Mouse (Mus musculus) hindbrain, embryonic 13.5 days (tissue): ENCODE results near the gene Ssrp1. TPM values are rescaled to one million over a fixed set of nuclear protein-coding genes. Genes with fewer than 3 reads are reported as not detected.

Experiments used
- ATAC-seq: fragments of 200-750 bp; cut with Nextera tagmentation; 2 replicates; pipeline ENCODE4 v1.8.0; 2017; ENCODE audit warnings: moderate TSS enrichment; ENCODE audit not compliant: low FRiP score
- H3K27ac ChIP-seq: fragments of 300-500 bp; sonication (generic); 2 replicates; pipeline ENCODE4 v1.5.1; 2015; ENCODE audit warnings: inconsistent platforms, mild to moderate bottlenecking, moderate library complexity
- H3K27me3 ChIP-seq: fragments of 300-500 bp; sonication (generic); 2 replicates; pipeline ENCODE4 v1.6.1; 2015; ENCODE audit warnings: mild to moderate bottlenecking, inconsistent platforms
- H3K36me3 ChIP-seq: fragments of 300-500 bp; sonication (generic); 2 replicates; pipeline ENCODE4 v1.6.1; 2015; ENCODE audit warnings: mild to moderate bottlenecking, inconsistent platforms
- H3K4me1 ChIP-seq: fragments of 300-500 bp; sonication (generic); replicated peaks from 2 replicates; pipeline ENCODE4 v1.6.1; 2015; ENCODE audit warnings: inconsistent platforms
- H3K4me2 ChIP-seq: fragments of 300-500 bp; sonication (generic); 2 replicates; pipeline ENCODE4 v1.6.1; 2015; ENCODE audit warnings: inconsistent platforms, mild to moderate bottlenecking, moderate library complexity
- H3K4me3 ChIP-seq: fragments of 300-500 bp; sonication (generic); 2 replicates; pipeline ENCODE4 v1.5.1; 2015; ENCODE audit warnings: mild to moderate bottlenecking, inconsistent platforms
- H3K9ac ChIP-seq: fragments of 300-500 bp; sonication (generic); 2 replicates; pipeline ENCODE4 v1.6.1; 2015; ENCODE audit warnings: mild to moderate bottlenecking, inconsistent platforms
- H3K9me3 ChIP-seq: fragments of 300-500 bp; sonication (generic); 2 replicates; pipeline ENCODE4 v1.6.1; 2016; ENCODE audit warnings: inconsistent platforms
- WGBS: fragments of 180-500 bp; shearing (Covaris S2); methylation state at CpG from one replicate; pipeline ENCODE4 v1.1.7; 2015; 5-methylcytosine and 5-hydroxymethylcytosine counted together
- polyA plus RNA-seq: library from polyadenylated mRNA; unstranded; fragments of >200 nt; fragmentation: Nextera tagmentation; extraction: Ambion mirVana; gene quantifications from 2 replicates; pipeline ENCODE4 v1.2.1, GENCODE M21; 2015

Gene Ssrp1
- polyA plus RNA-seq, 1 experiment from 2014 or later, result 190 TPM

- H3K4me3 ChIP-seq, result no peak overlapping the region
- H3K4me1 ChIP-seq, result peaks cover 13% of the 10 kb centered on the region
- peaks cover 73% of the 10 kb centered on the region for H3K36me3 ChIP-seq
- no peak overlapping the region for H3K9ac ChIP-seq
- no peak overlapping the region for H3K4me2 ChIP-seq
- ATAC-seq, result no peak
- H3K27ac ChIP-seq, result no peak overlapping the region
- WGBS, result 93% methylated on average over 12 of the region's 12 CpGs
- no peaks in the 10 kb centered on the region for H3K9me3 ChIP-seq
- no peaks in the 10 kb centered on the region for H3K27me3 ChIP-seq
These were observed 28.3 kb downstream of the Ssrp1 start for GRCm38 (mm10) chr2:85065141-85065875.

GRCm38 (mm10) chr2:85066937-85067336 lies 29.9 kb downstream of the Ssrp1 start:
- ATAC-seq, result no peak
- Histone ChIP-seq H3K27ac (no peak overlapping the region), H3K4me1 (peaks cover 3% of the 10 kb centered on the region; the same call in 1 of the 2 replicates), H3K27me3 (no peaks in the 10 kb centered on the region), H3K4me2 (no peak overlapping the region), H3K36me3 (peaks cover 75% of the 10 kb centered on the region), H3K9me3 (no peaks in the 10 kb centered on the region), H3K9ac (no peak overlapping the region), H3K4me3 (no peak overlapping the region)
- WGBS, result 90% methylated on average over 5 of the region's 5 CpGs

- Histone ChIP-seq H3K27me3 (no peaks in the 10 kb centered on the region), H3K9ac (no peak overlapping the region), H3K27ac (no peak overlapping the region), H3K4me1 (peaks cover 3% of the 10 kb centered on the region; the same call in 1 of the 2 replicates), H3K36me3 (peaks cover 75% of the 10 kb centered on the region), H3K9me3 (no peaks in the 10 kb centered on the region), H3K4me3 (no peak overlapping the region), H3K4me2 (no peak overlapping the region)
- 70% methylated on average over 10 of the region's 10 CpGs for WGBS
- ATAC-seq, result no peak; the same call in 1 of the 2 replicates
These were observed 31.0 kb downstream of the Ssrp1 start for GRCm38 (mm10) chr2:85067903-85068625.

- H3K4me1 ChIP-seq, result peaks cover 3% of the 10 kb centered on the region; the same call in 1 of the 2 replicates
- peaks cover 75% of the 10 kb centered on the region for H3K36me3 ChIP-seq
- no peak overlapping the region for H3K4me3 ChIP-seq
- WGBS, result 91% methylated on average over 2 of the region's 2 CpGs
- H3K9ac ChIP-seq, result no peak overlapping the region
- no peak for ATAC-seq
- H3K27me3 ChIP-seq, result no peaks in the 10 kb centered on the region
- H3K9me3 ChIP-seq, result no peaks in the 10 kb centered on the region
- no peak overlapping the region for H3K27ac ChIP-seq
- no peak overlapping the region for H3K4me2 ChIP-seq
These were observed 31.6 kb downstream of the Ssrp1 start for GRCm38 (mm10) chr2:85068626-85069025.

GRCm38 (mm10) chr2:85070086-85070485 lies 33.1 kb downstream of the Ssrp1 start:
- Histone ChIP-seq H3K4me3 (no peak overlapping the region), H3K4me1 (peaks cover 3% of the 10 kb centered on the region; the same call in 1 of the 2 replicates), H3K36me3 (peaks cover 75% of the 10 kb centered on the region), H3K27ac (no peak overlapping the region), H3K9ac (no peak overlapping the region), H3K4me2 (no peak overlapping the region), H3K27me3 (no peaks in the 10 kb centered on the region), H3K9me3 (no peaks in the 10 kb centered on the region)
- WGBS, result 72% methylated on average over 15 of the region's 15 CpGs
- ATAC-seq, result no peak

- H3K27ac ChIP-seq, result no peak overlapping the region
- no peaks in the 10 kb centered on the region for H3K27me3 ChIP-seq
- H3K4me3 ChIP-seq, result no peak overlapping the region
- ATAC-seq, result no peak
- H3K4me1 ChIP-seq, result peaks cover 3% of the 10 kb centered on the region; the same call in 1 of the 2 replicates
- WGBS, result 93% methylated on average over 5 of the region's 5 CpGs
- H3K9me3 ChIP-seq, result no peaks in the 10 kb centered on the region
- no peak overlapping the region for H3K9ac ChIP-seq
- no peak overlapping the region for H3K4me2 ChIP-seq
- H3K36me3 ChIP-seq, result peaks cover 59% of the 10 kb centered on the region
These were observed 34.9 kb downstream of the Ssrp1 start for GRCm38 (mm10) chr2:85071921-85072320.

GRCm38 (mm10) chr2:85073751-85074150 lies 36.7 kb downstream of the Ssrp1 start:
- H3K36me3 ChIP-seq, result peaks cover 61% of the 10 kb centered on the region
- H3K4me1 ChIP-seq, result no peaks in the 10 kb centered on the region
- H3K9ac ChIP-seq, result no peak overlapping the region
- no peak for ATAC-seq
- no peaks in the 10 kb centered on the region for H3K27me3 ChIP-seq
- no peaks in the 10 kb centered on the region for H3K9me3 ChIP-seq
- H3K4me3 ChIP-seq, result no peak overlapping the region
- no peak overlapping the region for H3K27ac ChIP-seq
- no peak overlapping the region for H3K4me2 ChIP-seq
- WGBS, result 88% methylated on average over 5 of the region's 5 CpGs

GRCm38 (mm10) chr2:85088716-85089646 lies 51.9 kb downstream of the Ssrp1 start:
- Histone ChIP-seq H3K4me1 (peaks cover 9% of the 10 kb centered on the region; the same call in 1 of the 2 replicates), H3K4me2 (no peak overlapping the region), H3K4me3 (no peak overlapping the region), H3K27me3 (no peaks in the 10 kb centered on the region), H3K27ac (no peak overlapping the region), H3K36me3 (0 out of 2 replicates have a peak, but pooled peaks cover 4% of the 10 kb centered on the region), H3K9ac (no peak overlapping the region), H3K9me3 (no peaks in the 10 kb centered on the region)
- 59% methylated on average over 11 of the region's 11 CpGs for WGBS
- peak; percentile 80 for ATAC-seq

GRCm38 (mm10) chr2:85091325-85091724 lies 54.3 kb downstream of the Ssrp1 start:
- Histone ChIP-seq H3K9me3 (no peaks in the 10 kb centered on the region), H3K4me2 (no peak overlapping the region), H3K9ac (no peak overlapping the region), H3K4me3 (no peak overlapping the region), H3K4me1 (peaks cover 12% of the 10 kb centered on the region; the same call in 1 of the 2 replicates), H3K36me3 (no peaks in the 10 kb centered on the region), H3K27ac (no peak overlapping the region), H3K27me3 (no peaks in the 10 kb centered on the region)
- no peak for ATAC-seq
- 96% methylated on average over 4 of the region's 4 CpGs for WGBS

- no peak for ATAC-seq
- no peak overlapping the region for H3K27ac ChIP-seq
- no peak overlapping the region for H3K4me2 ChIP-seq
- no peaks in the 10 kb centered on the region for H3K9me3 ChIP-seq
- H3K9ac ChIP-seq, result no peak overlapping the region
- WGBS, result 100% methylated on average over 1 of the region's 1 CpGs
- no peak overlapping the region for H3K4me3 ChIP-seq
- H3K27me3 ChIP-seq, result no peaks in the 10 kb centered on the region
- H3K36me3 ChIP-seq, result no peaks in the 10 kb centered on the region
- peaks cover 12% of the 10 kb centered on the region; the same call in 1 of the 2 replicates for H3K4me1 ChIP-seq
These were observed 56.3 kb downstream of the Ssrp1 start for GRCm38 (mm10) chr2:85093376-85093775.

GRCm38 (mm10) chr2:85095906-85096305 lies 58.9 kb downstream of the Ssrp1 start:
- no peak overlapping the region; the same call in 1 of the 2 replicates for H3K27ac ChIP-seq
- ATAC-seq, result no peak
- WGBS, result 27% methylated on average over 5 of the region's 5 CpGs

More at GRCm38 (mm10) chr2:85095906-85096305, 58.9 kb downstream of the Ssrp1 start:
- no peaks in the 10 kb centered on the region for H3K27me3 ChIP-seq
- 0 out of 2 replicates have a peak, but pooled peaks cover 4% of the 10 kb centered on the region for H3K4me1 ChIP-seq
- no peaks in the 10 kb centered on the region for H3K9me3 ChIP-seq
- no peaks in the 10 kb centered on the region for H3K36me3 ChIP-seq
- no peak overlapping the region for H3K4me3 ChIP-seq
- H3K4me2 ChIP-seq, result no peak overlapping the region
- H3K9ac ChIP-seq, result no peak overlapping the region
